Mouse (Mus musculus) G1E (cell line): Measurements from ENCODE around the gene Tmem235. TPM values are rescaled to one million over a fixed set of nuclear protein-coding genes. Genes with fewer than 3 reads are reported as not detected.

Source experiments
- ATAC-seq: 2 replicates; pipeline ENCODE4 v1.8.0; 2016; ENCODE audit warnings: mild to moderate bottlenecking; ENCODE audit not compliant: insufficient number of reproducible peaks, poor library complexity, low FRiP score, severe bottlenecking; ENCODE audit errors: extremely low read depth
- DNase-seq: peaks from one replicate; pipeline ENCODE4 v3.0.0; 2012; ENCODE audit warnings: low spot score
- H3K27me3 ChIP-seq: 2 replicates; pipeline ENCODE4 v1.6.1; 2012; ENCODE audit warnings: mild to moderate bottlenecking, low read length, inconsistent platforms; ENCODE audit not compliant: insufficient read depth
- H3K36me3 ChIP-seq: replicated peaks from 2 replicates; pipeline ENCODE3; 2012; ENCODE audit warnings: mild to moderate bottlenecking, inconsistent platforms
- H3K4me1 ChIP-seq: 2 replicates; pipeline ENCODE4 v1.6.1; 2012; ENCODE audit warnings: low read depth, low read length, inconsistent platforms, mixed read lengths; ENCODE audit not compliant: insufficient read depth
- H3K4me3 ChIP-seq: 2 replicates; pipeline ENCODE4 v1.5.1; 2012; ENCODE audit warnings: low read depth, mild to moderate bottlenecking, inconsistent platforms, low read length, moderate library complexity, mixed read lengths
- H3K9me3 ChIP-seq: replicated peaks from 2 replicates; pipeline ENCODE4 v1.6.1; 2012; ENCODE audit warnings: inconsistent platforms
- CTCF ChIP-seq: IDR thresholded peaks from 2 replicates; pipeline ENCODE4 v1.5.1; 2012; ENCODE audit warnings: low read depth, low read length, inconsistent platforms, mixed read lengths
- GATA1 ChIP-seq: IDR thresholded peaks from 2 replicates; pipeline ENCODE4 v1.6.1; 2012; ENCODE audit warnings: borderline replicate concordance, low read length, inconsistent platforms, mixed read lengths
- GATA2 ChIP-seq: IDR thresholded peaks from 2 replicates; pipeline ENCODE4 v1.6.1; 2012; ENCODE audit warnings: low read depth, low read length, inconsistent platforms, borderline replicate concordance
- POLR2AphosphoS5 ChIP-seq: IDR thresholded peaks from 2 replicates; pipeline ENCODE4 v1.6.1; 2012; ENCODE audit warnings: low read depth, low read length, inconsistent platforms; ENCODE audit not compliant: insufficient replicate concordance
- TAL1 ChIP-seq: conservative IDR thresholded peaks from 2 replicates; pipeline ENCODE4 v1.6.1; 2012; ENCODE audit warnings: low read depth, low read length, inconsistent platforms, mixed read lengths
- polyA plus RNA-seq: library from polyadenylated mRNA; stranded (reverse); fragments of >175 nt; gene quantifications from 2 replicates; pipeline ENCODE4 v1.2.3, GENCODE M21; 2012
- total RNA-seq, 2 experiments: library from RNA; stranded (forward) in 1 of 2; stranded (reverse) in 1 of 2; fragments of 200-1000 nt in 1 of 2; fragments of >200 nt in 1 of 2; fragmentation: Nextera tagmentation in 1 of 2; gene quantifications; 2 replicates each; pipeline ENCODE4 v1.2.3; 2014 to 2017

The Tmem235 gene
- total and polyA plus RNA-seq, 3 experiments: not detected

DNA sequence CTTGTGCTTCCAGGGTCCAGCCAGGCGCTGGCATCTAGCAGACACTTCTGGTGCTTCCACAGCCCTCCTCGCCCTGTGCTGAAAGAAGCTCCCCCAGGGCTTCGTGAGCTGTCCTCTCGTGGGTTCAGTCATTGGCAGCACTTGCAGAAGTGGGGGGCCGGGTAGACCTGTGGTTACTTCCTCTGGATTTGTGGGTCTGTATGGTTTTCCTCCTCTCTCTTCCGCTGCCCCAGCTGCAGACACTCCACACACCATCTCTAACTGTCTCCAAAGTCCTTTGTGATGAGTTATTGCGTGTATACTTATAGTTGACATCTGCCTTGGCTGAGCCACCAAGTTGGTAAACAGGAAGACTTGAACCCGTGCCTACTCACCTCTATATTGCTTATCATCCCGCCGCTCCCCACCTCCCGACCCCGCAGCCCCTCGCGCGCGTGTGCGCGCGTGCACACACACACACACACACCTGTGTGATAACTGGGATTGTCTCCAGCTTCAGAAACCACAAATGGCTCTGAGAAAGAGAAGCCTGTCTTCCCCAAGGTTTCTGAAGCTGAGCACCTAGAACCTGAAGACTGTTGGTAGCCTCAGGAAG is 31.1 kb downstream of the Tmem235 start:
- no peak overlapping the region for H3K4me3 ChIP-seq
- no peaks in the 10 kb centered on the region for H3K36me3 ChIP-seq
- H3K9me3 ChIP-seq: no peaks in the 10 kb centered on the region
- TF ChIP-seq GATA1: no peak
- no peak for TF ChIP-seq CTCF
- ATAC-seq: no peak
- H3K27me3 ChIP-seq: peaks cover 54% of the 10 kb centered on the region
- no peaks in the 10 kb centered on the region for H3K4me1 ChIP-seq
- no peak for DNase-seq

DNA sequence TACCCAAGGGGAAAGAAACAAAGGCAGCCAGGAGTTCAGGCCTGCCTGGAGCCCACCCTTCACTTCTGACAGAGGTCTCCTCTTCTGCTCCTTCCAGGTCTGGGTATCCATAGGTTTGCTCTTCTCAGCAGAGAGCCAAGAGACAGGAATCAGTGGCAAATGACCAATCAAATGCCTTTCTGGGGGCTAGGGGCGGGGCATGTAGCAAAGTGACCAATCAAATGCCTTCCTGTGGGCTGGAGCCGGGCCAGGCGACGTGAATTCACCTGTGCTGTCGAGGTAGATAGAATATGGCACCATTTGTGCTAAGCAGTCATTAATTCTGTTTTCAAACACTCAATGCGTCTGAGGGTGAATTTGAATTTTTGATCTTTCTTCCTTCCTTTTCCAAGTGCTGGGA is 31.6 kb downstream of the Tmem235 start:
- H3K4me1 ChIP-seq: no peaks in the 10 kb centered on the region
- H3K4me3 ChIP-seq: no peak overlapping the region
- DNase-seq (no peak), ATAC-seq (no peak)
- TF ChIP-seq TAL1 (no peak), GATA2 (no peak), GATA1 (no peak), POLR2AphosphoS5 (no peak), CTCF (no peak)
- H3K9me3 ChIP-seq: no peaks in the 10 kb centered on the region
- H3K27me3 ChIP-seq: peaks cover 49% of the 10 kb centered on the region
- no peaks in the 10 kb centered on the region for H3K36me3 ChIP-seq

DNA sequence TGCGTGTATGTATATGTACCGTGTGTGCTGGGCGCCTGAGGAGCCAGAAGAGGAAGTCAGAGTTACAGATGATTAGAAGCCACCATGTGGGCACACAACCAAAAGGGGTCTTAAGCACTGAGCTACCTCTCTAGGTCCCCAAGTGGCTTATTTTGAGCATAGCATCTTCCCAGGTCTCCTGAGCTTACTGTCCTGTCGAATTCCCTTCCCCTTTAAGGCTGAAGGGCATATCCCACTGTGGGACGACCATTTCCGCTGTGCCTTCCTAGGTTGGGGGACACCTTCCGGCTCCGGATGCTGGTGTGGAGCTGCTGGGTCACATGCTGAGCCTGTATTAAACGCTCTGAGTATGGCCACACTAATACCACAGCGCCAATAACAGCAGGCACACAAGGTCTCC is 34.1 kb downstream of the Tmem235 start:
- DNase-seq (no peak), ATAC-seq (no peak)
- TF ChIP-seq CTCF: no peak
- no peak for TF ChIP-seq POLR2AphosphoS5
- no peak for TF ChIP-seq GATA1
- no peak for TF ChIP-seq TAL1
- TF ChIP-seq GATA2: no peak
- Histone ChIP-seq H3K9me3 (no peaks in the 10 kb centered on the region), H3K36me3 (no peaks in the 10 kb centered on the region), H3K4me3 (no peak overlapping the region), H3K27me3 (peaks cover 30% of the 10 kb centered on the region), H3K4me1 (no peaks in the 10 kb centered on the region)

DNA sequence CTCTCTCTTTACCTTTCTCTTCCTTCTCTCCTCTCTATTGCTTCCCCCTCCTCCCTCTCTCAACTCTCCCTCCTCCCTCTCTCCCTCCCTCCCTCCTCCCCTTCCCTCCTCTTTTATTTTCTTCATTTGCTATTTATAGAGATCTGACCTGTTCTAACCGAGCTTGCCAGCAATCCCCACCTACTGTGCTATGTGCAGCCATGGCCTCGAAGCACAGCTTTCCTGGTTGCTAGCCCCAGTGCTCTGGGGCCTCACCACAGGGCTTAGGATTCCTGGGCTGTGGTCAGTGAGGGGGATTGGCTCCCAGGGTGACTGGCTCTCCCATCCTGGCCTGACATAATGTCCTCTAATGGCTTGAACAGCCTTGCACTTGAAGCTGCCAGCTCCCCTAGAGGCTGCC is 36.0 kb downstream of the Tmem235 start:
- TF ChIP-seq POLR2AphosphoS5 (no peak), GATA1 (no peak), GATA2 (no peak), CTCF (no peak), TAL1 (no peak)
- H3K4me1 ChIP-seq: no peaks in the 10 kb centered on the region
- peaks cover 11% of the 10 kb centered on the region for H3K27me3 ChIP-seq
- no peaks in the 10 kb centered on the region for H3K9me3 ChIP-seq
- H3K4me3 ChIP-seq: no peak overlapping the region
- H3K36me3 ChIP-seq: no peaks in the 10 kb centered on the region
- no peak for ATAC-seq
- no peak for DNase-seq

DNA sequence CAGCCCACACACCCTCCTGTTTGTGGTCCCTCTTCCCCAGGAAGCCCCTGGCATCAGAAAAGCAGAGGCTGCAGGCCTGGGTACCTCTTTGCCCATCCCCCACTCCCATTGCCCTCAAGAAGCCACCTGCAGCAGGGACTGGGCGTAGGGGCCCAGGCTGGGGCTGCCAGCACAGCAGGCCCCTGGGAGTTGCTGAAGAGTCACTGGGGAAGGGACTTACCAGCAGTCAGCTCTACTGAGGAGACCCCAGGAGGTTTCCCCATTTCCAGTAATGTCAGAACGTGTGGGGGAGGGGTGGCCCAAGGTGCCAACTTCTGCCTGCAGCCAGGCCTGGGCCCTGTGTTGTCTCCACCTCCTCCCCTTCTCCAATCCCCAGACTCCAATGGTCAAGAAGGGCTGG is 41.7 kb downstream of the Tmem235 start:
- TF ChIP-seq GATA1 (no peak), TAL1 (no peak), POLR2AphosphoS5 (no peak), CTCF (no peak), GATA2 (no peak)
- Histone ChIP-seq H3K27me3 (peaks cover 3% of the 10 kb centered on the region; the same call in 1 of the 2 replicates), H3K36me3 (no peaks in the 10 kb centered on the region), H3K4me3 (no peak overlapping the region), H3K9me3 (no peaks in the 10 kb centered on the region), H3K4me1 (no peaks in the 10 kb centered on the region)
- DNase-seq (no peak), ATAC-seq (no peak)

DNA sequence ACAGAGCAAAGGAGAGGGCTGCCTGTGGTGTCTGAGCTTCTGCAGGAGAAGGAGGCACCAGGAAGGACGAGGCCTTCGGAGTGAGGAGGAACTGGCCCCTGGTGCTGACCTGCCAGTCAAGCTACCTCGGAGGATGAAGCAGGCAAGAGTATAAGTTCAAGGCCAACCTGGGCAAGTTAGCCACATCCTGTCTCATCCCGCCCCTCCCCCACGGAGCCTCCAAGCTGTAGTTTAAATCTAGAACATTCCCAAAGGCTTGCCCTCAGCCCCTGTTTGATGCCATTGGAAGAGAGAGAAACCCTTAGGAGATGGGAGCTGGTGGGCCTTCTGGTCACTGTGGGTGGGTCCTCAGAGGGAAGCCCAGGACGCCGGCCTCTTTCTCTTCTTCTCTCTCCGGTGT is 43.9 kb downstream of the Tmem235 start:
- Histone ChIP-seq H3K4me3 (no peak overlapping the region), H3K9me3 (no peaks in the 10 kb centered on the region), H3K4me1 (no peaks in the 10 kb centered on the region), H3K27me3 (peaks cover 4% of the 10 kb centered on the region; the same call in 1 of the 2 replicates), H3K36me3 (no peaks in the 10 kb centered on the region)
- ATAC-seq (no peak), DNase-seq (no peak)
- TF ChIP-seq GATA2: no peak
- TF ChIP-seq POLR2AphosphoS5: no peak
- no peak for TF ChIP-seq TAL1
- no peak for TF ChIP-seq GATA1
- no peak for TF ChIP-seq CTCF
